Mouse (Mus musculus) bone marrow macrophage, adult 2 months (primary cell): ENCODE measurements around the gene Dnal4.

Experiments used
- CTCF ChIP-seq: IDR thresholded peaks from 2 replicates; pipeline ENCODE4 v1.5.1; 2012; ENCODE audit warnings: low read depth, mild to moderate bottlenecking, low read length, moderate library complexity
- POLR2A ChIP-seq: IDR thresholded peaks from 2 replicates; pipeline ENCODE4 v1.6.1; 2012; ENCODE audit warnings: mild to moderate bottlenecking, low read depth, low read length, borderline replicate concordance

DNA sequence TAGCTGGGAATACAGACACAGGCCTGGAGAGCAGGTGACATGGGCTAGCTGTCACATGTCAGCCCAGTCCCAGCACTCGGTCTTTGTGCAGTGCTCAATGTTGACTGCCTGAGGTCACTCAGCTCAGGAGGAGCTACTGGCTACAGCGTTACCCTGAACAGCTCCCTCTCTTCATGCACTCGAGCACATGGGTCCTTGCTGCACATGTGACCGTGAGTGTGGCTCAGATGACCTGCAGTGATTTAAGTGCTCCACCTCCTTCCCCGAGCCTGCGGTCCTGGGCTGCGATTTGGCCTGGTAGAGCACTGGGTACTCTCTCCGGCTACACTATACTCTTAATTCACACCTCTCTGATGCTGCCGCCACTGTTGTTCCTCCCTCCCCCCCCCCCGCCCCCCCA, 11.5 kb downstream of the Dnal4 start:
- TF ChIP-seq CTCF (no peak), POLR2A (no peak)
